Mouse (Mus musculus): Measurements from ENCODE around the gene Cryga. TPM values are rescaled to one million over a fixed set of nuclear protein-coding genes. Genes with fewer than 3 reads are reported as not detected.

Gene Cryga
- polyA plus RNA-seq, 1 experiment from 2014 or later: not detected

- Histone ChIP-seq H3K27ac (ENCODE audit: low read depth, low read length) (no peak overlapping the region), H3K4me1 (replicated peaks; ENCODE audit: control insufficient read depth, insufficient read depth, low read length) (no peaks in the 10 kb centered on the region), H3K9ac (ENCODE audit: low read depth, low read length) (no peak overlapping the region), H3K4me2 (peak overlapping the region; percentile 27; the same call in 1 of the 2 replicates), H3K36me3 (ENCODE audit: control insufficient read depth, insufficient read depth, low read length) (no peaks in the 10 kb centered on the region), H3K9me3 (ENCODE audit: control insufficient read depth, low read length) (no peaks in the 10 kb centered on the region), H3K4me3 (ENCODE audit: low read depth, low read length) (no peak overlapping the region), H3K27me3 (replicated peaks; ENCODE audit: control insufficient read depth, insufficient read depth, low read length) (no peaks in the 10 kb centered on the region)
- WGBS: 60% methylated on average over 25 of the region's 25 CpGs
- no peak for DNase-seq (ENCODE audit: low spot score)
- ATAC-seq (replicated peaks; ENCODE audit: low FRiP score): no peak
Measured at GRCm38 (mm10) chr1:65109756-65110435, 6.7 kb upstream of the Cryga start.

GRCm38 (mm10) chr1:65109196-65109595, 6.0 kb upstream of the Cryga start:
- 59% methylated on average over 8 of the region's 8 CpGs for WGBS
- H3K4me2 ChIP-seq: no peak overlapping the region
- no peaks in the 10 kb centered on the region for H3K9me3 ChIP-seq (ENCODE audit: control insufficient read depth, low read length)
- no peak for ATAC-seq (replicated peaks; ENCODE audit: low FRiP score)
- no peaks in the 10 kb centered on the region for H3K27me3 ChIP-seq (replicated peaks; ENCODE audit: control insufficient read depth, insufficient read depth, low read length)
- H3K4me3 ChIP-seq (ENCODE audit: low read depth, low read length): no peak overlapping the region
- H3K4me1 ChIP-seq (replicated peaks; ENCODE audit: control insufficient read depth, insufficient read depth, low read length): no peaks in the 10 kb centered on the region
- H3K36me3 ChIP-seq (ENCODE audit: control insufficient read depth, insufficient read depth, low read length): no peaks in the 10 kb centered on the region
- no peak for DNase-seq (ENCODE audit: low spot score)
- H3K27ac ChIP-seq (ENCODE audit: low read depth, low read length): no peak overlapping the region
- no peak overlapping the region for H3K9ac ChIP-seq (ENCODE audit: low read depth, low read length)

GRCm38 (mm10) chr1:65107654-65108279, 4.6 kb upstream of the Cryga start:
- ATAC-seq (replicated peaks; ENCODE audit: low FRiP score) (no peak), DNase-seq (ENCODE audit: low spot score) (no peak)
- Histone ChIP-seq H3K27me3 (replicated peaks; ENCODE audit: control insufficient read depth, insufficient read depth, low read length) (no peaks in the 10 kb centered on the region), H3K4me2 (no peak overlapping the region), H3K9me3 (ENCODE audit: control insufficient read depth, low read length) (no peaks in the 10 kb centered on the region), H3K27ac (ENCODE audit: low read depth, low read length) (no peak overlapping the region), H3K9ac (ENCODE audit: low read depth, low read length) (no peak overlapping the region), H3K36me3 (ENCODE audit: control insufficient read depth, insufficient read depth, low read length) (no peaks in the 10 kb centered on the region), H3K4me3 (ENCODE audit: low read depth, low read length) (no peak overlapping the region), H3K4me1 (replicated peaks; ENCODE audit: control insufficient read depth, insufficient read depth, low read length) (no peaks in the 10 kb centered on the region)
- WGBS: 87% methylated on average over 10 of the region's 10 CpGs

- H3K27me3 ChIP-seq (replicated peaks; ENCODE audit: control insufficient read depth, insufficient read depth, low read length): no peaks in the 10 kb centered on the region
- no peak for DNase-seq (ENCODE audit: low spot score)
- H3K9me3 ChIP-seq (ENCODE audit: control insufficient read depth, low read length): no peaks in the 10 kb centered on the region
- no peak overlapping the region for H3K27ac ChIP-seq (ENCODE audit: low read depth, low read length)
- H3K36me3 ChIP-seq (ENCODE audit: control insufficient read depth, insufficient read depth, low read length): no peaks in the 10 kb centered on the region
- no peak for ATAC-seq (replicated peaks; ENCODE audit: low FRiP score)
- H3K4me3 ChIP-seq (ENCODE audit: low read depth, low read length): no peak overlapping the region
- 69% methylated on average over 3 of the region's 3 CpGs for WGBS
- no peaks in the 10 kb centered on the region for H3K4me1 ChIP-seq (replicated peaks; ENCODE audit: control insufficient read depth, insufficient read depth, low read length)
- H3K4me2 ChIP-seq: no peak overlapping the region
- H3K9ac ChIP-seq (ENCODE audit: low read depth, low read length): no peak overlapping the region
Measured at GRCm38 (mm10) chr1:65096953-65097352, 6.2 kb downstream of the Cryga start.

- ATAC-seq (replicated peaks; ENCODE audit: low FRiP score): no peak
Measured at GRCm38 (mm10) chr1:65091566-65091965, 11.6 kb downstream of the Cryga start.

GRCm38 (mm10) chr1:65090370-65090769, 12.8 kb downstream of the Cryga start:
- WGBS: 26% methylated on average over 2 of the region's 2 CpGs
- Histone ChIP-seq H3K9me3 (ENCODE audit: control insufficient read depth, low read length) (no peaks in the 10 kb centered on the region), H3K4me3 (ENCODE audit: low read depth, low read length) (no peak overlapping the region), H3K9ac (ENCODE audit: low read depth, low read length) (no peak overlapping the region), H3K4me1 (replicated peaks; ENCODE audit: control insufficient read depth, insufficient read depth, low read length) (no peaks in the 10 kb centered on the region), H3K4me2 (no peak overlapping the region), H3K27ac (ENCODE audit: low read depth, low read length) (no peak overlapping the region), H3K27me3 (replicated peaks; ENCODE audit: control insufficient read depth, insufficient read depth, low read length) (no peaks in the 10 kb centered on the region), H3K36me3 (ENCODE audit: control insufficient read depth, insufficient read depth, low read length) (no peaks in the 10 kb centered on the region)
- DNase-seq (ENCODE audit: low spot score) (no peak), ATAC-seq (replicated peaks; ENCODE audit: low FRiP score) (no peak; the same call in 1 of the 2 replicates)

More at GRCm38 (mm10) chr1:65091566-65091965, 11.6 kb downstream of the Cryga start:
- no peak overlapping the region for H3K9ac ChIP-seq (ENCODE audit: low read depth, low read length)
- no peak overlapping the region for H3K4me2 ChIP-seq
- no peaks in the 10 kb centered on the region for H3K9me3 ChIP-seq (ENCODE audit: control insufficient read depth, low read length)
- no peaks in the 10 kb centered on the region for H3K27me3 ChIP-seq (replicated peaks; ENCODE audit: control insufficient read depth, insufficient read depth, low read length)
- no peaks in the 10 kb centered on the region for H3K36me3 ChIP-seq (ENCODE audit: control insufficient read depth, insufficient read depth, low read length)
- no peak for DNase-seq (ENCODE audit: low spot score)
- no peaks in the 10 kb centered on the region for H3K4me1 ChIP-seq (replicated peaks; ENCODE audit: control insufficient read depth, insufficient read depth, low read length)
- no peak overlapping the region for H3K27ac ChIP-seq (ENCODE audit: low read depth, low read length)
- H3K4me3 ChIP-seq (ENCODE audit: low read depth, low read length): no peak overlapping the region
- WGBS: 92% methylated on average over 3 of the region's 3 CpGs

- 60% methylated on average over 6 of the region's 6 CpGs for WGBS
- Histone ChIP-seq H3K36me3 (ENCODE audit: control insufficient read depth, insufficient read depth, low read length) (no peaks in the 10 kb centered on the region), H3K4me2 (no peak overlapping the region), H3K27ac (ENCODE audit: low read depth, low read length) (no peak overlapping the region), H3K27me3 (replicated peaks; ENCODE audit: control insufficient read depth, insufficient read depth, low read length) (no peaks in the 10 kb centered on the region), H3K9me3 (ENCODE audit: control insufficient read depth, low read length) (no peaks in the 10 kb centered on the region), H3K4me3 (ENCODE audit: low read depth, low read length) (no peak overlapping the region), H3K9ac (ENCODE audit: low read depth, low read length) (no peak overlapping the region), H3K4me1 (replicated peaks; ENCODE audit: control insufficient read depth, insufficient read depth, low read length) (no peaks in the 10 kb centered on the region)
- DNase-seq (ENCODE audit: low spot score) (no peak), ATAC-seq (replicated peaks; ENCODE audit: low FRiP score) (no peak)
Measured at GRCm38 (mm10) chr1:65088567-65089356, 14.4 kb downstream of the Cryga start.

- Histone ChIP-seq H3K9ac (ENCODE audit: low read depth, low read length) (no peak within 1 kb of the TSS), H3K4me2 (no peak within 1 kb of the TSS), H3K9me3 (ENCODE audit: control insufficient read depth, low read length) (no peaks in the 10 kb centered on the region), H3K27me3 (replicated peaks; ENCODE audit: control insufficient read depth, insufficient read depth, low read length) (no peaks in the 10 kb centered on the region), H3K27ac (ENCODE audit: low read depth, low read length) (no peak within 1 kb of the TSS), H3K4me1 (replicated peaks; ENCODE audit: control insufficient read depth, insufficient read depth, low read length) (no peaks in the 10 kb centered on the region), H3K36me3 (ENCODE audit: control insufficient read depth, insufficient read depth, low read length) (no peaks in the 10 kb centered on the region), H3K4me3 (ENCODE audit: low read depth, low read length) (no peak within 1 kb of the TSS)
- WGBS: 41% methylated on average over 7 of the region's 7 CpGs
- DNase-seq (ENCODE audit: low spot score) (no peak), ATAC-seq (replicated peaks; ENCODE audit: low FRiP score) (no peak)
Measured at GRCm38 (mm10) chr1:65082188-65082587, 21.0 kb downstream of the Cryga start, which contains the start of gene Crygb. Gene Crygb (minus strand): TSS chr1:65082288.
